Mouse (Mus musculus): ENCODE data around the gene Mpv17.

DNA sequence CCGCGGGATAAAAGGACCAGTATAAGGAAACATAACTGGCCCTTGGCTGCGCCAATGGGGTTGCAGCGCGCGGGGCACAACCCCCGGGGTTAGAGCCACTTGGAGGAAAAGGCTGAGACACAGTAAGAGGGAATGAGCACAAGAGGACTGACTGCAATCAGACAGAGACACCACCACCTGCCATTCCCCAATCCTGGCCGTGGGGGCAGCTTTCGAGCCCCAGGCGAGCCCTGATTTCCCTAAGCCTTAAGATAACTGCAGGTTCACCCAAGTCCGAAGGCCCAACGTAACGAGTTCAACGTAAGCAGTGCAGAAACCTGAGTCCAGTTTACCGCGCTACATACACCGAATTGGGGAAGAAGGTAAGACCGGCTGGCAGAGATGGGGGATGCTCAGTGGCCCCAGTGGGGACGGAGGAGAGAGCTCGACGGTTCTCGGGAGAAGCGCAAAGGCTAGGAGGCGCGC lies 25.3 kb upstream of the Mpv17 start:
- TF ChIP-seq CTCF (IDR thresholded peaks at IDR 0.05; ENCODE audit: low read depth) (no peak), EP300 (IDR thresholded peaks at IDR 0.05; ENCODE audit: low read depth) (no peak)

Measured in liver, postnatal 0 days (tissue).